In genomic region chr11:106026465-106027151, GRCm38 (mm10) we compare ENCODE assay signal across 9 mouse cellular contexts. TPM values are rescaled to one million over a fixed set of nuclear protein-coding genes. Genes with fewer than 3 reads are reported as not detected.
DNase-seq lines count a peak whose midpoint lies in the region; ATAC-seq and TF ChIP-seq lines count a peak whose summit lies in the region.
"Had no signal": no experiment of that assay in that cellular context is flagged by ENCODE, and none has a peak within 500 bp of the region (broad histone marks: within the 10 kb centered on the region; RNA-seq: fewer than 3 reads in every experiment).

No protein-coding gene starts in this region.

- H3K4me3 ChIP-seq in heart, embryonic 11.5 days (ENCODE audit: low read depth, low read length) = no peak overlapping the region
- no peak overlapping the region for H3K4me3 ChIP-seq in hindbrain, embryonic 14.5 days (replicated peaks; ENCODE audit: low read length)
- no peak overlapping the region for H3K4me3 ChIP-seq in small intestine, adult 2 months (ENCODE audit: low read depth, low read length)
- H3K4me3 ChIP-seq: liver, embryonic 15.5 days had no signal

- H3K9ac ChIP-seq in heart, embryonic 11.5 days (ENCODE audit: low read depth, low read length) = no peak overlapping the region
- H3K9ac ChIP-seq in hindbrain, embryonic 14.5 days = no peak overlapping the region
- H3K9ac ChIP-seq: liver, embryonic 15.5 days had no signal

- 32% methylated on average over 10 of the region's 11 CpGs for WGBS in heart, embryonic 11.5 days (ENCODE audit: insufficient replicate concordance)
- WGBS in hindbrain, embryonic 14.5 days = 40% methylated on average over 11 of the region's 11 CpGs
- WGBS in small intestine, adult 2 months = 17% methylated on average over 11 of the region's 11 CpGs

- TF ChIP-seq CTCF in small intestine, adult 2 months (IDR thresholded peaks at IDR 0.05; ENCODE audit: extremely low read depth, insufficient read length, insufficient replicate concordance, low read depth, low read length) = peak; percentile 79

- DNase-seq in heart, adult 18-20 months = peak; percentile 54 to 70
- DNase-seq in adrenal gland, adult 18-20 months (ENCODE audit: low spot score in 2 of 2) = peak; percentile 62
- peak; percentile 49 for DNase-seq in embryo, embryonic 9.5 days (ENCODE audit: extremely low spot score)
- DNase-seq in hindbrain, embryonic 14.5 days (ENCODE audit: low spot score) = peak; percentile 25
- peak; percentile 68 to 79 for DNase-seq in layer of hippocampus, postnatal 10 days (ENCODE audit: low spot score in 2 of 2)
- peak; percentile 70 for DNase-seq in lung, postnatal 10 days

- H3K9me3 ChIP-seq in heart, embryonic 11.5 days (replicated peaks; ENCODE audit: control insufficient read depth, low read length) = no peaks in the 10 kb centered on the region
- no peaks in the 10 kb centered on the region for H3K9me3 ChIP-seq in hindbrain, embryonic 14.5 days (ENCODE audit: control insufficient read depth, low read length)
- H3K9me3 ChIP-seq: liver, embryonic 15.5 days had no signal

- TF ChIP-seq POLR2A in small intestine, adult 2 months (IDR thresholded peaks at IDR 0.05; ENCODE audit: low read depth, low read length) = no peak

- ATAC-seq in heart, embryonic 11.5 days (replicated peaks; ENCODE audit: insufficient number of reproducible peaks, low FRiP score, low TSS enrichment) = no peak
- no peak for ATAC-seq in hindbrain, embryonic 14.5 days (ENCODE audit: low FRiP score)

- no peak overlapping the region for H3K4me2 ChIP-seq in heart, embryonic 11.5 days
- no peak overlapping the region for H3K4me2 ChIP-seq in hindbrain, embryonic 14.5 days (replicated peaks)
- H3K4me2 ChIP-seq: liver, embryonic 15.5 days had no signal

- H3K36me3 ChIP-seq in heart, embryonic 11.5 days (ENCODE audit: control insufficient read depth, insufficient read depth, low read length) = no peaks in the 10 kb centered on the region
- H3K36me3 ChIP-seq in hindbrain, embryonic 14.5 days (replicated peaks; ENCODE audit: control insufficient read depth, insufficient read depth) = no peaks in the 10 kb centered on the region
- no peaks in the 10 kb centered on the region for H3K36me3 ChIP-seq in small intestine, adult 2 months (ENCODE audit: control insufficient read depth, insufficient read depth, low read length)

- no peaks in the 10 kb centered on the region for H3K4me1 ChIP-seq in heart, embryonic 11.5 days (ENCODE audit: control insufficient read depth, insufficient read depth, low read length)
- H3K4me1 ChIP-seq in hindbrain, embryonic 14.5 days (replicated peaks; ENCODE audit: control insufficient read depth, insufficient read depth, low read length) = no peaks in the 10 kb centered on the region
- H3K4me1 ChIP-seq in small intestine, adult 2 months (ENCODE audit: control insufficient read depth, insufficient read depth, insufficient read length, low read length) = peaks cover 4% of the 10 kb centered on the region; the same call in 1 of the 2 replicates

- H3K27ac ChIP-seq in heart, embryonic 11.5 days (ENCODE audit: low read depth, low read length) = no peak overlapping the region
- H3K27ac ChIP-seq in hindbrain, embryonic 14.5 days = no peak overlapping the region
- no peak overlapping the region for H3K27ac ChIP-seq in small intestine, adult 2 months (ENCODE audit: insufficient read depth, low read depth, low read length)
- H3K27ac ChIP-seq: liver, embryonic 15.5 days had no signal

- H3K27me3 ChIP-seq in heart, embryonic 11.5 days (ENCODE audit: control insufficient read depth, insufficient read depth, low read length) = no peaks in the 10 kb centered on the region
- H3K27me3 ChIP-seq in hindbrain, embryonic 14.5 days (ENCODE audit: control insufficient read depth, insufficient read depth, low read length) = no peaks in the 10 kb centered on the region
- H3K27me3 ChIP-seq in small intestine, adult 2 months (ENCODE audit: control insufficient read depth, insufficient read depth, low read length) = no peaks in the 10 kb centered on the region

RNA-seq across cellular contexts. Expression of gene Dcaf7, which starts 10.1 kb away (rescaled TPM):
- 10 to 100 TPM; 40.0 to 41.6 TPM for total RNA-seq in heart, adult 18-20 months (2021)
- 50.5 and 51.8 TPM in 2 replicates for polyA plus RNA-seq in heart, embryonic 11.5 days (2014; fragmentation: Nextera tagmentation; extraction: Ambion mirVana)
- 10 to 100 TPM; 44.5 to 47.6 TPM for total RNA-seq in adrenal gland, adult 18-20 months (2021)
- polyA plus RNA-seq in hindbrain, embryonic 14.5 days (2014; fragmentation: Nextera tagmentation; extraction: Ambion mirVana) = 156 and 176 TPM in 2 replicates
- 100 to 1,000 TPM; 184 to 190 TPM for total RNA-seq in layer of hippocampus, postnatal 10 days (2021)
- 18.7 and 30.9 TPM in 2 replicates for polyA plus RNA-seq in small intestine, adult 2 months (2012; rRNA removed)

RNA-seq across cellular contexts. Expression of gene Kcnh6, which starts 18.7 kb away (rescaled TPM):
- under 1 TPM in 1 of 2 experiments, not detected in 1; 0.15 TPM for total RNA-seq in heart, adult 18-20 months (2021)
- 0.17 and 0.40 TPM in 2 replicates for polyA plus RNA-seq in heart, embryonic 11.5 days (2014; fragmentation: Nextera tagmentation; extraction: Ambion mirVana)
- under 1 TPM in 1 of 2 experiments, not detected in 1; 0.29 TPM for total RNA-seq in adrenal gland, adult 18-20 months (2021)
- 2.3 and 2.5 TPM in 2 replicates for polyA plus RNA-seq in hindbrain, embryonic 14.5 days (2014; fragmentation: Nextera tagmentation; extraction: Ambion mirVana)
- under 1 TPM; 0.76 to 0.82 TPM for total RNA-seq in layer of hippocampus, postnatal 10 days (2021)
- polyA plus RNA-seq in small intestine, adult 2 months (2012; rRNA removed) = 0.88 and 2.6 TPM in 2 replicates

RNA-seq across cellular contexts. Expression of gene Ace3, which starts 32.1 kb away (rescaled TPM):
- total RNA-seq in heart, adult 18-20 months (2021) = not detected
- not detected in 2 replicates for polyA plus RNA-seq in heart, embryonic 11.5 days (2014; fragmentation: Nextera tagmentation; extraction: Ambion mirVana)
- total RNA-seq in adrenal gland, adult 18-20 months (2021) = not detected
- not detected in 2 replicates for polyA plus RNA-seq in hindbrain, embryonic 14.5 days (2014; fragmentation: Nextera tagmentation; extraction: Ambion mirVana)
- not detected for total RNA-seq in layer of hippocampus, postnatal 10 days (2021)
- not detected in 2 replicates for polyA plus RNA-seq in small intestine, adult 2 months (2012; rRNA removed)
- polyA plus RNA-seq: liver, embryonic 15.5 days had no signal

RNA-seq across cellular contexts. Expression of gene Taco1, which starts 39.3 kb away (rescaled TPM):
- total RNA-seq in heart, adult 18-20 months (2021) = 10 to 100 TPM; 65.6 to 68.9 TPM
- polyA plus RNA-seq in heart, embryonic 11.5 days (2014; fragmentation: Nextera tagmentation; extraction: Ambion mirVana) = 9.7 and 11.0 TPM in 2 replicates
- total RNA-seq in adrenal gland, adult 18-20 months (2021) = 10 to 100 TPM; 32.3 to 33.3 TPM
- 5.0 and 5.9 TPM in 2 replicates for polyA plus RNA-seq in hindbrain, embryonic 14.5 days (2014; fragmentation: Nextera tagmentation; extraction: Ambion mirVana)
- 10 to 100 TPM; 15.1 to 15.2 TPM for total RNA-seq in layer of hippocampus, postnatal 10 days (2021)
- polyA plus RNA-seq in small intestine, adult 2 months (2012; rRNA removed) = 8.3 TPM in 2 replicates

RNA-seq across cellular contexts. Expression of gene Map3k3, which starts 57.8 kb away (rescaled TPM):
- 10 to 100 TPM; 35.0 to 37.3 TPM for total RNA-seq in heart, adult 18-20 months (2021)
- polyA plus RNA-seq in heart, embryonic 11.5 days (2014; fragmentation: Nextera tagmentation; extraction: Ambion mirVana) = 20.8 and 22.2 TPM in 2 replicates
- total RNA-seq in adrenal gland, adult 18-20 months (2021) = 10 to 100 TPM; 34.3 to 37.3 TPM
- 16.5 and 18.7 TPM in 2 replicates for polyA plus RNA-seq in hindbrain, embryonic 14.5 days (2014; fragmentation: Nextera tagmentation; extraction: Ambion mirVana)
- total RNA-seq in layer of hippocampus, postnatal 10 days (2021) = 10 to 100 TPM; 26.7 to 27.7 TPM
- 10.0 and 15.1 TPM in 2 replicates for polyA plus RNA-seq in small intestine, adult 2 months (2012; rRNA removed)
